Mouse (Mus musculus): ENCODE measurements around the gene Armcx4. TPM values are rescaled to one million over a fixed set of nuclear protein-coding genes. Genes with fewer than 3 reads are reported as not detected.

Gene Armcx4
- polyA plus RNA-seq, 1 experiment from 2014 or later: 5.3 TPM

- Histone ChIP-seq H3K4me1 (ENCODE audit: control insufficient read depth, insufficient read depth, low read length) (no peaks in the 10 kb centered on the region), H3K27ac (ENCODE audit: low read depth, low read length) (no peak overlapping the region), H3K27me3 (ENCODE audit: control insufficient read depth, insufficient read depth, low read length) (no peaks in the 10 kb centered on the region), H3K9me3 (ENCODE audit: control insufficient read depth, low read length) (no peaks in the 10 kb centered on the region), H3K4me2 (replicated peaks; ENCODE audit: low read depth, low read length) (no peak overlapping the region), H3K9ac (ENCODE audit: low read depth, low read length) (no peak overlapping the region), H3K36me3 (ENCODE audit: control insufficient read depth, insufficient read depth, low read length) (no peaks in the 10 kb centered on the region), H3K4me3 (ENCODE audit: low read length) (no peak overlapping the region)
- whole genome bisulfite sequencing: 49% methylated on average over 4 of the region's 4 CpGs
- no peak for ATAC-seq (ENCODE audit: low FRiP score, low TSS enrichment)
Measured at GRCm38 (mm10) chrX:134729778-134730177, 43.5 kb downstream of the Armcx4 start.

GRCm38 (mm10) chrX:134737796-134738195 is 51.5 kb downstream of the Armcx4 start:
- H3K36me3 ChIP-seq (ENCODE audit: control insufficient read depth, insufficient read depth, low read length): no peaks in the 10 kb centered on the region
- H3K4me1 ChIP-seq (ENCODE audit: control insufficient read depth, insufficient read depth, low read length): no peaks in the 10 kb centered on the region
- no peak for ATAC-seq (ENCODE audit: low FRiP score, low TSS enrichment)
- no peak overlapping the region for H3K4me3 ChIP-seq (ENCODE audit: low read length)
- H3K9ac ChIP-seq (ENCODE audit: low read depth, low read length): no peak overlapping the region
- no peaks in the 10 kb centered on the region for H3K9me3 ChIP-seq (ENCODE audit: control insufficient read depth, low read length)
- no peaks in the 10 kb centered on the region; the same call in 1 of the 2 replicates for H3K27me3 ChIP-seq (ENCODE audit: control insufficient read depth, insufficient read depth, low read length)
- WGBS: 89% methylated on average over 1 of the region's 1 CpGs
- H3K4me2 ChIP-seq (replicated peaks; ENCODE audit: low read depth, low read length): no peak overlapping the region
- no peak overlapping the region for H3K27ac ChIP-seq (ENCODE audit: low read depth, low read length)

- Histone ChIP-seq H3K36me3 (ENCODE audit: control insufficient read depth, insufficient read depth, low read length) (no peaks in the 10 kb centered on the region), H3K9ac (ENCODE audit: low read depth, low read length) (no peak overlapping the region), H3K4me1 (ENCODE audit: control insufficient read depth, insufficient read depth, low read length) (no peaks in the 10 kb centered on the region), H3K4me2 (replicated peaks; ENCODE audit: low read depth, low read length) (no peak overlapping the region), H3K27ac (ENCODE audit: low read depth, low read length) (no peak overlapping the region), H3K9me3 (ENCODE audit: control insufficient read depth, low read length) (no peaks in the 10 kb centered on the region), H3K27me3 (ENCODE audit: control insufficient read depth, insufficient read depth, low read length) (no peaks in the 10 kb centered on the region; the same call in 1 of the 2 replicates), H3K4me3 (ENCODE audit: low read length) (no peak overlapping the region)
- no peak for ATAC-seq (ENCODE audit: low FRiP score, low TSS enrichment)
- WGBS: 73% methylated on average over 4 of the region's 4 CpGs
Measured at GRCm38 (mm10) chrX:134739160-134739559, 52.8 kb downstream of the Armcx4 start.

GRCm38 (mm10) chrX:134741862-134742261 is 55.5 kb downstream of the Armcx4 start:
- Histone ChIP-seq H3K9me3 (ENCODE audit: control insufficient read depth, low read length) (no peaks in the 10 kb centered on the region), H3K9ac (ENCODE audit: low read depth, low read length) (no peak overlapping the region), H3K27ac (ENCODE audit: low read depth, low read length) (no peak overlapping the region), H3K4me2 (replicated peaks; ENCODE audit: low read depth, low read length) (no peak overlapping the region), H3K4me1 (ENCODE audit: control insufficient read depth, insufficient read depth, low read length) (no peaks in the 10 kb centered on the region), H3K36me3 (ENCODE audit: control insufficient read depth, insufficient read depth, low read length) (no peaks in the 10 kb centered on the region), H3K4me3 (ENCODE audit: low read length) (no peak overlapping the region), H3K27me3 (ENCODE audit: control insufficient read depth, insufficient read depth, low read length) (no peaks in the 10 kb centered on the region; the same call in 1 of the 2 replicates)
- WGBS: 61% methylated on average over 5 of the region's 5 CpGs
- ATAC-seq (ENCODE audit: low FRiP score, low TSS enrichment): no peak

Other genes with a start within 250 kb of the Armcx4 start
- gene Taf7l, start 210.0 kb upstream of the Armcx4 start, polyA plus RNA-seq (2014; fragmentation: Nextera tagmentation; extraction: Ambion mirVana): not detected in 2 replicates
- 92.6 and 104 TPM in 2 replicates for gene Timm8a1, start 144.7 kb upstream of the Armcx4 start, polyA plus RNA-seq (2014; fragmentation: Nextera tagmentation; extraction: Ambion mirVana)
- gene Btk, start 102.9 kb upstream of the Armcx4 start, polyA plus RNA-seq (2014; fragmentation: Nextera tagmentation; extraction: Ambion mirVana): 0.31 and 0.41 TPM in 2 replicates
- 515 and 711 TPM in 2 replicates for gene Rpl36a, start 100.9 kb upstream of the Armcx4 start, polyA plus RNA-seq (2014; fragmentation: Nextera tagmentation; extraction: Ambion mirVana)
- gene Gla, start 85.4 kb upstream of the Armcx4 start, polyA plus RNA-seq (2014; fragmentation: Nextera tagmentation; extraction: Ambion mirVana): 5.0 and 6.3 TPM in 2 replicates
- 91.6 and 99.6 TPM in 2 replicates for gene Hnrnph2, start 85.3 kb upstream of the Armcx4 start, polyA plus RNA-seq (2014; fragmentation: Nextera tagmentation; extraction: Ambion mirVana)
- gene Armcx1, start 31.4 kb downstream of the Armcx4 start, polyA plus RNA-seq (2014; fragmentation: Nextera tagmentation; extraction: Ambion mirVana): 37.7 and 39.7 TPM in 2 replicates
- gene Armcx6, start 64.9 kb downstream of the Armcx4 start, polyA plus RNA-seq (2014; fragmentation: Nextera tagmentation; extraction: Ambion mirVana): 15.1 and 20.3 TPM in 2 replicates
- gene Armcx3, start 70.1 kb downstream of the Armcx4 start, polyA plus RNA-seq (2014; fragmentation: Nextera tagmentation; extraction: Ambion mirVana): 34.0 and 56.3 TPM in 2 replicates
- 54.8 and 66.8 TPM in 2 replicates for gene Armcx2, start 122.7 kb downstream of the Armcx4 start, polyA plus RNA-seq (2014; fragmentation: Nextera tagmentation; extraction: Ambion mirVana)

Data from kidney, embryonic 14.5 days (tissue).